ENCODE assay signal across 9 mouse cellular contexts in genomic region chr7:29907206-29907605, GRCm38 (mm10). TPM values are rescaled to one million over a fixed set of nuclear protein-coding genes. Genes with fewer than 3 reads are reported as not detected.
DNase-seq lines count a peak whose midpoint lies in the region; ATAC-seq and TF ChIP-seq lines count a peak whose summit lies in the region.
"Had no signal": no experiment of that assay in that cellular context is flagged by ENCODE, and none has a peak within 500 bp of the region (broad histone marks: within the 10 kb centered on the region; RNA-seq: fewer than 3 reads in every experiment).

No protein-coding gene starts in this region.

- no peak for DNase-seq in gastrocnemius, adult 2 months
- DNase-seq in gastrocnemius, postnatal 14 days, result no peak
- peak; percentile 31 for DNase-seq in 416B (ENCODE audit: low read depth)
- DNase-seq in urinary bladder, adult 18-20 months (ENCODE audit: low spot score in 2 of 2), result no peak
- DNase-seq in kidney, adult 2 months, result no peak
- DNase-seq: lung, postnatal 10 days had no signal

- H3K36me3 ChIP-seq in forebrain, embryonic 12.5 days (replicated peaks), result peaks cover 14% of the 10 kb centered on the region
- peaks cover 25% of the 10 kb centered on the region for H3K36me3 ChIP-seq in limb, embryonic 13.5 days
- peaks cover 1% of the 10 kb centered on the region; the same call in 1 of the 2 replicates for H3K36me3 ChIP-seq in kidney, adult 2 months (ENCODE audit: control insufficient read depth, insufficient read depth, low read length)

- H3K27me3 ChIP-seq in forebrain, embryonic 12.5 days, result no peaks in the 10 kb centered on the region
- H3K27me3 ChIP-seq in limb, embryonic 13.5 days, result no peaks in the 10 kb centered on the region
- H3K27me3 ChIP-seq in kidney, adult 2 months (replicated peaks; ENCODE audit: control insufficient read depth, insufficient read depth, low read length), result no peaks in the 10 kb centered on the region

- intact Hi-C loops in gastrocnemius, adult 2 months (cut with DNase I), result loop anchor here (2.0 to 5.0 kb wide), 5 partner anchors 46 to 185 kb away; partner anchors contain the start of genes Gm26920, Zfp260, Zfp566 and Zfp568
- intact Hi-C loops in gastrocnemius, postnatal 14 days (cut with DNase I; ENCODE audit: low total_unique reads), result no loop called here

- no peak for ATAC-seq in forebrain, embryonic 12.5 days (ENCODE audit: low FRiP score)
- no peak for ATAC-seq in limb, embryonic 13.5 days (ENCODE audit: low FRiP score, low read depth)
- ATAC-seq in megakaryocyte, adult 5-6 weeks (ENCODE audit: poor library complexity, severe bottlenecking), result no peak

- TF ChIP-seq POLR2A in kidney, adult 2 months (IDR thresholded peaks at IDR 0.05; ENCODE audit: low read depth, low read length), result no peak

- peaks cover 27% of the 10 kb centered on the region for H3K4me1 ChIP-seq in forebrain, embryonic 12.5 days
- H3K4me1 ChIP-seq in limb, embryonic 13.5 days, result peaks cover 19% of the 10 kb centered on the region
- H3K4me1 ChIP-seq in kidney, adult 2 months (ENCODE audit: control insufficient read depth, insufficient read depth, low read length), result no peaks in the 10 kb centered on the region

- TF ChIP-seq CTCF in gastrocnemius, adult 2 months (IDR thresholded peaks at IDR 0.05), result no peak
- no peak for TF ChIP-seq CTCF in kidney, adult 2 months (conservative IDR thresholded peaks at IDR 0.05; ENCODE audit: insufficient read depth, insufficient read length, low read depth, low read length)

- no peak overlapping the region for H3K9ac ChIP-seq in forebrain, embryonic 12.5 days
- H3K9ac ChIP-seq in limb, embryonic 13.5 days, result no peak overlapping the region

- H3K9me3 ChIP-seq in forebrain, embryonic 12.5 days, result no peaks in the 10 kb centered on the region
- H3K9me3 ChIP-seq in limb, embryonic 13.5 days, result no peaks in the 10 kb centered on the region

- peak overlapping the region; percentile 93 for H3K27ac ChIP-seq in gastrocnemius, adult 2 months
- H3K27ac ChIP-seq in forebrain, embryonic 12.5 days, result peak overlapping the region; percentile 97
- H3K27ac ChIP-seq in limb, embryonic 13.5 days, result peak overlapping the region; percentile 94; the same call in 1 of the 2 replicates
- H3K27ac ChIP-seq in kidney, adult 2 months (ENCODE audit: insufficient read depth, low read depth, low read length), result no peak overlapping the region

- peak overlapping the region; percentile 57 for H3K4me2 ChIP-seq in forebrain, embryonic 12.5 days
- peak overlapping the region; percentile 68; the same call in 1 of the 2 replicates for H3K4me2 ChIP-seq in limb, embryonic 13.5 days (replicated peaks)

- WGBS in forebrain, embryonic 12.5 days, result 90% methylated on average over 5 of the region's 5 CpGs
- 88% methylated on average over 5 of the region's 5 CpGs for WGBS in limb, embryonic 13.5 days
- 85% methylated on average over 5 of the region's 5 CpGs for WGBS in kidney, adult 2 months

- H3K4me3 ChIP-seq in gastrocnemius, adult 2 months, result no peak overlapping the region
- H3K4me3 ChIP-seq in forebrain, embryonic 12.5 days (replicated peaks), result no peak overlapping the region
- no peak overlapping the region for H3K4me3 ChIP-seq in limb, embryonic 13.5 days
- H3K4me3 ChIP-seq in kidney, adult 2 months (ENCODE audit: insufficient read depth, low read depth, low read length), result no peak overlapping the region

RNA-seq across cellular contexts. Expression of gene Zfp383, which starts 0.8 kb away (rescaled TPM):
- 1 to 10 TPM; 5.5 to 8.0 TPM for total RNA-seq in gastrocnemius, adult 2 months (2021)
- total RNA-seq in gastrocnemius, postnatal 14 days (2021), result 1 to 10 TPM; 5.9 to 8.1 TPM
- polyA plus RNA-seq in forebrain, embryonic 12.5 days (2016; fragmentation: Nextera tagmentation; extraction: Ambion mirVana), result 6.6 and 7.6 TPM in 2 replicates
- 8.3 and 8.5 TPM in 2 replicates for polyA plus RNA-seq in limb, embryonic 13.5 days (2015; fragmentation: Nextera tagmentation; extraction: Ambion mirVana)
- 1.5 and 1.7 TPM in 2 replicates for total RNA-seq in megakaryocyte, adult 5-6 weeks (2015)
- total RNA-seq in megakaryocyte, adult 5-6 weeks (2017), result 0.37 and 2.0 TPM in 2 replicates
- polyA plus RNA-seq in kidney, adult 2 months (2012; rRNA removed), result 1.1 and 1.5 TPM in 2 replicates

RNA-seq across cellular contexts. Expression of gene Zfp27, which starts 0.8 kb away (rescaled TPM):
- total RNA-seq in gastrocnemius, adult 2 months (2021), result 1 to 10 TPM; 8.6 to 8.8 TPM
- 1 to 10 TPM; 6.0 to 8.0 TPM for total RNA-seq in gastrocnemius, postnatal 14 days (2021)
- polyA plus RNA-seq in forebrain, embryonic 12.5 days (2016; fragmentation: Nextera tagmentation; extraction: Ambion mirVana), result 13.4 and 15.1 TPM in 2 replicates
- polyA plus RNA-seq in limb, embryonic 13.5 days (2015; fragmentation: Nextera tagmentation; extraction: Ambion mirVana), result 14.5 and 14.7 TPM in 2 replicates
- total RNA-seq in megakaryocyte, adult 5-6 weeks (2015), result 2.0 and 3.1 TPM in 2 replicates
- total RNA-seq in megakaryocyte, adult 5-6 weeks (2017), result 4.3 and 4.8 TPM in 2 replicates
- 2.1 and 2.4 TPM in 2 replicates for polyA plus RNA-seq in kidney, adult 2 months (2012; rRNA removed)

RNA-seq across cellular contexts. Expression of gene Zfp74, which starts 46.7 kb away (rescaled TPM):
- 1 to 10 TPM; 5.7 to 6.6 TPM for total RNA-seq in gastrocnemius, adult 2 months (2021)
- total RNA-seq in gastrocnemius, postnatal 14 days (2021), result 1 to 10 TPM; 4.8 to 7.3 TPM
- 15.4 and 16.5 TPM in 2 replicates for polyA plus RNA-seq in forebrain, embryonic 12.5 days (2016; fragmentation: Nextera tagmentation; extraction: Ambion mirVana)
- polyA plus RNA-seq in limb, embryonic 13.5 days (2015; fragmentation: Nextera tagmentation; extraction: Ambion mirVana), result 14.9 and 17.6 TPM in 2 replicates
- 6.7 and 6.9 TPM in 2 replicates for total RNA-seq in megakaryocyte, adult 5-6 weeks (2015)
- total RNA-seq in megakaryocyte, adult 5-6 weeks (2017), result 2.9 and 3.5 TPM in 2 replicates
- polyA plus RNA-seq in kidney, adult 2 months (2012; rRNA removed), result 4.7 and 5.0 TPM in 2 replicates

RNA-seq across cellular contexts. Expression of gene Zfp420, which starts 47.4 kb away (rescaled TPM):
- 1 to 10 TPM; 2.8 to 4.3 TPM for total RNA-seq in gastrocnemius, adult 2 months (2021)
- total RNA-seq in gastrocnemius, postnatal 14 days (2021), result 1 to 10 TPM; 2.2 to 2.6 TPM
- 10.6 and 12.1 TPM in 2 replicates for polyA plus RNA-seq in forebrain, embryonic 12.5 days (2016; fragmentation: Nextera tagmentation; extraction: Ambion mirVana)
- polyA plus RNA-seq in limb, embryonic 13.5 days (2015; fragmentation: Nextera tagmentation; extraction: Ambion mirVana), result 10.4 and 11.1 TPM in 2 replicates
- 2.0 and 2.2 TPM in 2 replicates for total RNA-seq in megakaryocyte, adult 5-6 weeks (2015)
- 1.7 and 3.1 TPM in 2 replicates for total RNA-seq in megakaryocyte, adult 5-6 weeks (2017)
- polyA plus RNA-seq in kidney, adult 2 months (2012; rRNA removed), result 1.7 and 1.8 TPM in 2 replicates

RNA-seq across cellular contexts. Expression of gene Zfp940, which starts 53.7 kb away (rescaled TPM):
- 1 to 10 TPM; 2.7 to 2.8 TPM for total RNA-seq in gastrocnemius, adult 2 months (2021)
- under 1 TPM; 0.27 to 0.35 TPM for total RNA-seq in gastrocnemius, postnatal 14 days (2021)
- 11.9 and 12.8 TPM in 2 replicates for polyA plus RNA-seq in forebrain, embryonic 12.5 days (2016; fragmentation: Nextera tagmentation; extraction: Ambion mirVana)
- polyA plus RNA-seq in limb, embryonic 13.5 days (2015; fragmentation: Nextera tagmentation; extraction: Ambion mirVana), result 7.2 and 8.1 TPM in 2 replicates
- 1.2 and 1.3 TPM in 2 replicates for total RNA-seq in megakaryocyte, adult 5-6 weeks (2015)
- total RNA-seq in megakaryocyte, adult 5-6 weeks (2017), result 1.2 and 1.4 TPM in 2 replicates
- polyA plus RNA-seq in kidney, adult 2 months (2012; rRNA removed), result 0.48 and 0.61 TPM in 2 replicates
